ENCODE assay signal across 10 mouse cellular contexts in genomic region chr2:155952006-155952405, GRCm38 (mm10). TPM values are rescaled to one million over a fixed set of nuclear protein-coding genes. Genes with fewer than 3 reads are reported as not detected.
DNase-seq lines count a peak whose midpoint lies in the region; ATAC-seq and TF ChIP-seq lines count a peak whose summit lies in the region.
"Had no signal": no experiment of that assay in that cellular context is flagged by ENCODE, and none has a peak within 500 bp of the region (broad histone marks: within the 10 kb centered on the region; RNA-seq: fewer than 3 reads in every experiment).

No protein-coding gene starts in this region.

- H3K4me2 ChIP-seq in hindbrain, postnatal 0 days (ENCODE audit: low read depth, low read length), result no peak overlapping the region
- H3K4me2 ChIP-seq in limb, embryonic 11.5 days (ENCODE audit: low read depth, severe bottlenecking), result no peak overlapping the region
- no peak overlapping the region for H3K4me2 ChIP-seq in stomach, postnatal 0 days (replicated peaks; ENCODE audit: low read depth)
- H3K4me2 ChIP-seq in intestine, embryonic 15.5 days (replicated peaks), result no peak overlapping the region
- H3K4me2 ChIP-seq: embryonic facial prominence, embryonic 13.5 days; limb, embryonic 13.5 days had no signal

- H3K27me3 ChIP-seq in megakaryocyte, embryonic 14.5 days (replicated peaks), result peaks cover 2% of the 10 kb centered on the region
- no peaks in the 10 kb centered on the region for H3K27me3 ChIP-seq in hindbrain, postnatal 0 days (ENCODE audit: insufficient read depth, low read length)
- H3K27me3 ChIP-seq in limb, embryonic 11.5 days (ENCODE audit: control insufficient read depth, insufficient read depth, low read length), result no peaks in the 10 kb centered on the region
- H3K27me3 ChIP-seq in stomach, postnatal 0 days (ENCODE audit: control insufficient read depth, insufficient read depth, low read length), result no peaks in the 10 kb centered on the region
- no peaks in the 10 kb centered on the region for H3K27me3 ChIP-seq in intestine, embryonic 15.5 days (replicated peaks)
- H3K27me3 ChIP-seq: limb, embryonic 13.5 days had no signal

- no peak for TF ChIP-seq EP300 in stomach, postnatal 0 days (optimal IDR thresholded peaks at IDR 0.05)

- no peak overlapping the region for H3K9ac ChIP-seq in hindbrain, postnatal 0 days (replicated peaks; ENCODE audit: low read length)
- no peak overlapping the region for H3K9ac ChIP-seq in limb, embryonic 11.5 days (ENCODE audit: low read length)
- H3K9ac ChIP-seq in stomach, postnatal 0 days (ENCODE audit: low read length), result no peak overlapping the region
- H3K9ac ChIP-seq in intestine, embryonic 15.5 days, result no peak overlapping the region
- H3K9ac ChIP-seq: embryonic facial prominence, embryonic 13.5 days; limb, embryonic 13.5 days had no signal

- no peak overlapping the region for H3K27ac ChIP-seq in hindbrain, postnatal 0 days
- no peak overlapping the region for H3K27ac ChIP-seq in limb, embryonic 11.5 days (replicated peaks; ENCODE audit: low read depth, low read length)
- H3K27ac ChIP-seq in stomach, postnatal 0 days (replicated peaks), result no peak overlapping the region
- H3K27ac ChIP-seq in intestine, embryonic 15.5 days, result no peak overlapping the region
- H3K27ac ChIP-seq: embryonic facial prominence, embryonic 13.5 days; limb, embryonic 13.5 days had no signal

- TF ChIP-seq CTCF in hindbrain, postnatal 0 days (IDR thresholded peaks at IDR 0.05; ENCODE audit: low read depth), result peak; percentile 76
- TF ChIP-seq CTCF in stomach, postnatal 0 days (IDR thresholded peaks at IDR 0.05; ENCODE audit: low read depth), result peak; percentile 80

- H3K4me1 ChIP-seq in megakaryocyte, embryonic 14.5 days, result peaks cover 34% of the 10 kb centered on the region
- H3K4me1 ChIP-seq in hindbrain, postnatal 0 days (ENCODE audit: insufficient read depth, low read length), result peaks cover 5% of the 10 kb centered on the region; the same call in 1 of the 2 replicates
- peaks cover 14% of the 10 kb centered on the region for H3K4me1 ChIP-seq in limb, embryonic 11.5 days (ENCODE audit: control insufficient read depth, insufficient read depth, low read length)
- H3K4me1 ChIP-seq in stomach, postnatal 0 days (replicated peaks; ENCODE audit: control insufficient read depth, insufficient read depth), result no peaks in the 10 kb centered on the region
- no peaks in the 10 kb centered on the region for H3K4me1 ChIP-seq in intestine, embryonic 15.5 days (replicated peaks)

- H3K36me3 ChIP-seq in megakaryocyte, embryonic 14.5 days (replicated peaks; ENCODE audit: low read length), result no peaks in the 10 kb centered on the region
- H3K36me3 ChIP-seq in hindbrain, postnatal 0 days (ENCODE audit: insufficient read depth, low read length), result no peaks in the 10 kb centered on the region
- H3K36me3 ChIP-seq in limb, embryonic 11.5 days (ENCODE audit: control insufficient read depth, insufficient read depth, low read length), result no peaks in the 10 kb centered on the region
- H3K36me3 ChIP-seq in stomach, postnatal 0 days (ENCODE audit: control insufficient read depth, insufficient read depth, low read length), result no peaks in the 10 kb centered on the region
- H3K36me3 ChIP-seq in intestine, embryonic 15.5 days, result no peaks in the 10 kb centered on the region
- H3K36me3 ChIP-seq: embryonic facial prominence, embryonic 13.5 days; limb, embryonic 13.5 days had no signal

- no peaks in the 10 kb centered on the region for H3K9me3 ChIP-seq in megakaryocyte, embryonic 14.5 days
- no peaks in the 10 kb centered on the region for H3K9me3 ChIP-seq in hindbrain, postnatal 0 days (ENCODE audit: low read length)
- H3K9me3 ChIP-seq in limb, embryonic 11.5 days (ENCODE audit: control insufficient read depth, low read length), result no peaks in the 10 kb centered on the region
- no peaks in the 10 kb centered on the region for H3K9me3 ChIP-seq in stomach, postnatal 0 days (ENCODE audit: control insufficient read depth, low read length)
- H3K9me3 ChIP-seq in intestine, embryonic 15.5 days, result no peaks in the 10 kb centered on the region
- H3K9me3 ChIP-seq: embryonic facial prominence, embryonic 13.5 days; limb, embryonic 13.5 days had no signal

- H3K4me3 ChIP-seq in megakaryocyte, embryonic 14.5 days (replicated peaks), result peak overlapping the region; percentile 76
- H3K4me3 ChIP-seq in hindbrain, postnatal 0 days (ENCODE audit: low read length), result no peak overlapping the region
- H3K4me3 ChIP-seq in limb, embryonic 11.5 days (ENCODE audit: low read depth, low read length), result no peak overlapping the region
- no peak overlapping the region for H3K4me3 ChIP-seq in stomach, postnatal 0 days (ENCODE audit: low read depth, low read length)
- no peak overlapping the region for H3K4me3 ChIP-seq in intestine, embryonic 15.5 days (replicated peaks)
- H3K4me3 ChIP-seq: embryonic facial prominence, embryonic 13.5 days; limb, embryonic 13.5 days had no signal

- no peak for ATAC-seq in megakaryocyte, adult 5-6 weeks (ENCODE audit: poor library complexity, severe bottlenecking)
- ATAC-seq in hindbrain, postnatal 0 days, result no peak
- ATAC-seq in limb, embryonic 11.5 days (ENCODE audit: insufficient number of reproducible peaks, low FRiP score, low TSS enrichment, low read depth), result no peak
- no peak for ATAC-seq in stomach, postnatal 0 days (ENCODE audit: low FRiP score, low TSS enrichment)
- ATAC-seq in intestine, embryonic 15.5 days, result no peak

- DNase-seq in R1 (ENCODE audit: low read depth, low spot score), result peak; percentile 76
- DNase-seq in cerebellum, adult 8-10 months, result peak; percentile 61
- peak; percentile 80 for DNase-seq in hindbrain, postnatal 0 days (ENCODE audit: low spot score)
- peak; percentile 62 for DNase-seq in limb, embryonic 11.5 days (ENCODE audit: low spot score)
- peak; percentile 58 for DNase-seq in stomach, postnatal 0 days (ENCODE audit: low spot score)

RNA-seq across cellular contexts. Expression of gene Cep250, which starts 4.3 kb away (rescaled TPM):
- 7.1 and 19.6 TPM in 2 replicates for polyA plus RNA-seq in megakaryocyte, embryonic 14.5 days (2012; ENCODE audit: insufficient read depth, low replicate concordance)
- 8.9 and 14.5 TPM in 2 replicates for total RNA-seq in megakaryocyte, adult 5-6 weeks (2015)
- 37.9 and 38.1 TPM in 2 replicates for total RNA-seq in megakaryocyte, adult 5-6 weeks (2017)
- total RNA-seq in hindbrain, postnatal 0 days (2014; rRNA removed), result 20.8 and 24.9 TPM in 2 replicates
- polyA plus RNA-seq in hindbrain, postnatal 0 days (2015; fragmentation: Nextera tagmentation; extraction: Ambion mirVana), result 11.9 and 13.1 TPM in 2 replicates
- polyA plus RNA-seq in limb, embryonic 11.5 days (2014; fragmentation: Nextera tagmentation; extraction: Ambion mirVana), result 20.5 and 23.6 TPM in 2 replicates
- polyA plus RNA-seq in stomach, postnatal 0 days (2015; fragmentation: Nextera tagmentation; extraction: Ambion mirVana), result 4.0 and 4.6 TPM in 2 replicates
- polyA plus RNA-seq in intestine, embryonic 15.5 days (2015; fragmentation: Nextera tagmentation; extraction: Ambion mirVana), result 17.0 and 18.1 TPM in 2 replicates

RNA-seq across cellular contexts. Expression of gene Gdf5, which starts 6.8 kb away (rescaled TPM):
- not detected in 2 replicates for polyA plus RNA-seq in megakaryocyte, embryonic 14.5 days (2012; ENCODE audit: insufficient read depth, low replicate concordance)
- not detected in 2 replicates for total RNA-seq in megakaryocyte, adult 5-6 weeks (2015)
- total RNA-seq in megakaryocyte, adult 5-6 weeks (2017), result not detected in 2 replicates
- 1.3 and 3.4 TPM in 2 replicates for total RNA-seq in hindbrain, postnatal 0 days (2014; rRNA removed)
- polyA plus RNA-seq in hindbrain, postnatal 0 days (2015; fragmentation: Nextera tagmentation; extraction: Ambion mirVana), result 0.95 and 1.3 TPM in 2 replicates
- 18.4 and 23.3 TPM in 2 replicates for polyA plus RNA-seq in limb, embryonic 11.5 days (2014; fragmentation: Nextera tagmentation; extraction: Ambion mirVana)
- polyA plus RNA-seq in stomach, postnatal 0 days (2015; fragmentation: Nextera tagmentation; extraction: Ambion mirVana), result 1.6 and 1.8 TPM in 2 replicates
- 1.2 TPM in 2 replicates for polyA plus RNA-seq in intestine, embryonic 15.5 days (2015; fragmentation: Nextera tagmentation; extraction: Ambion mirVana)

RNA-seq across cellular contexts. Expression of gene Gm15557, which starts 11.5 kb away (rescaled TPM):
- not detected in 2 replicates for polyA plus RNA-seq in megakaryocyte, embryonic 14.5 days (2012; ENCODE audit: insufficient read depth, low replicate concordance)
- not detected in 2 replicates for total RNA-seq in megakaryocyte, adult 5-6 weeks (2015)
- total RNA-seq in megakaryocyte, adult 5-6 weeks (2017), result not detected in 2 replicates
- total RNA-seq in hindbrain, postnatal 0 days (2014; rRNA removed), result not detected in 2 replicates
- polyA plus RNA-seq in hindbrain, postnatal 0 days (2015; fragmentation: Nextera tagmentation; extraction: Ambion mirVana), result not detected in 2 replicates
- polyA plus RNA-seq in limb, embryonic 11.5 days (2014; fragmentation: Nextera tagmentation; extraction: Ambion mirVana), result 0.33 TPM in 1 of 2 replicates, not detected in the other
- not detected in 2 replicates for polyA plus RNA-seq in stomach, postnatal 0 days (2015; fragmentation: Nextera tagmentation; extraction: Ambion mirVana)
- not detected in 2 replicates for polyA plus RNA-seq in intestine, embryonic 15.5 days (2015; fragmentation: Nextera tagmentation; extraction: Ambion mirVana)
- polyA plus RNA-seq: embryonic facial prominence, embryonic 13.5 days had no signal

RNA-seq across cellular contexts. Expression of gene Uqcc1, which starts 21.9 kb away (rescaled TPM):
- polyA plus RNA-seq in megakaryocyte, embryonic 14.5 days (2012; ENCODE audit: insufficient read depth, low replicate concordance), result 2.6 and 2.8 TPM in 2 replicates
- 17.4 and 28.7 TPM in 2 replicates for total RNA-seq in megakaryocyte, adult 5-6 weeks (2015)
- total RNA-seq in megakaryocyte, adult 5-6 weeks (2017), result 38.4 and 49.2 TPM in 2 replicates
- total RNA-seq in hindbrain, postnatal 0 days (2014; rRNA removed), result 38.0 and 39.4 TPM in 2 replicates
- polyA plus RNA-seq in hindbrain, postnatal 0 days (2015; fragmentation: Nextera tagmentation; extraction: Ambion mirVana), result 55.6 and 61.4 TPM in 2 replicates
- polyA plus RNA-seq in limb, embryonic 11.5 days (2014; fragmentation: Nextera tagmentation; extraction: Ambion mirVana), result 60.4 and 82.2 TPM in 2 replicates
- polyA plus RNA-seq in stomach, postnatal 0 days (2015; fragmentation: Nextera tagmentation; extraction: Ambion mirVana), result 41.9 and 46.4 TPM in 2 replicates
- polyA plus RNA-seq in intestine, embryonic 15.5 days (2015; fragmentation: Nextera tagmentation; extraction: Ambion mirVana), result 83.7 and 88.7 TPM in 2 replicates

RNA-seq across cellular contexts. Expression of gene 6430550D23Rik, which starts 55.8 kb away (rescaled TPM):
- polyA plus RNA-seq in megakaryocyte, embryonic 14.5 days (2012; ENCODE audit: insufficient read depth, low replicate concordance), result not detected in 2 replicates
- total RNA-seq in megakaryocyte, adult 5-6 weeks (2015), result 0.20 and 0.57 TPM in 2 replicates
- total RNA-seq in megakaryocyte, adult 5-6 weeks (2017), result 0.11 and 0.81 TPM in 2 replicates
- total RNA-seq in hindbrain, postnatal 0 days (2014; rRNA removed), result 0.50 and 1.3 TPM in 2 replicates
- polyA plus RNA-seq in hindbrain, postnatal 0 days (2015; fragmentation: Nextera tagmentation; extraction: Ambion mirVana), result 0.97 and 1.4 TPM in 2 replicates
- 1.6 and 3.1 TPM in 2 replicates for polyA plus RNA-seq in limb, embryonic 11.5 days (2014; fragmentation: Nextera tagmentation; extraction: Ambion mirVana)
- 0.65 and 0.76 TPM in 2 replicates for polyA plus RNA-seq in stomach, postnatal 0 days (2015; fragmentation: Nextera tagmentation; extraction: Ambion mirVana)
- 0.99 and 1.2 TPM in 2 replicates for polyA plus RNA-seq in intestine, embryonic 15.5 days (2015; fragmentation: Nextera tagmentation; extraction: Ambion mirVana)
